Mouse (Mus musculus): ENCODE data around the gene Asah2.
"Not testable (repeated sequence)": the region's sequence is repeated elsewhere in the genome, so short reads cannot be mapped to it uniquely, and the experiment has no call there.

Gene Asah2

DNA sequence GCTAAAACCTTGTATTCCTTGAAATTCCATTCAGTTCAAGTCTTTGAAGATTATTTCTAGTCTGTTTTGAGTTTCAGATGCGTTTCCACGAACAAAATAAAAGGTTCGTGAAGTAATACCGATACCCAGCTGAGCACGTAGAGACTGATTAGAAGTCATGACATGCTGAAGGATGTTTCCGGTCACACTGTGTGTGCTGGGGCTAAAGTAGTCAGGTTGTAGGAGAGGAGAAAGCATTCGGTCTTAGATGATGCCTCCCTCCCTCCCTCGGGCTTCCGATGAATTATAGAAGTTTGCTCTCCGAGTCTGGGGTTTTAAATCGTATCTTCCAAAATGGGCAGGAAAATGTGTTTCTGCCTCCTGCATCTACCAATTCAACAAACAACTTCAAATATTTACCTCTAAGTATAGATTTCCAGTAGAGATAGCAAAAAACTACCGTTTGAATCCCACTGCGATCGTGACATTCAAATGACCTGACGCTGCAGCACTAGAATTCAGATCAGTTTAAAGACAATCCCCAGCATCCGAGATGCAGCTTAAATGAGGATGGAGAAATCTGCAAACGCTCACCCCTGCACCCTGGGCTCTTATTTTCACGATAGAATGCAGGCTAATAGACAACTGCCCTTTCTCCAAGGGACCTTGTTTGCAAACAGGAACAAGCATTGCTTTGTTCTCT is 5.6 kb downstream of the Asah2 start:
- DNase-seq: no peak

DNA sequence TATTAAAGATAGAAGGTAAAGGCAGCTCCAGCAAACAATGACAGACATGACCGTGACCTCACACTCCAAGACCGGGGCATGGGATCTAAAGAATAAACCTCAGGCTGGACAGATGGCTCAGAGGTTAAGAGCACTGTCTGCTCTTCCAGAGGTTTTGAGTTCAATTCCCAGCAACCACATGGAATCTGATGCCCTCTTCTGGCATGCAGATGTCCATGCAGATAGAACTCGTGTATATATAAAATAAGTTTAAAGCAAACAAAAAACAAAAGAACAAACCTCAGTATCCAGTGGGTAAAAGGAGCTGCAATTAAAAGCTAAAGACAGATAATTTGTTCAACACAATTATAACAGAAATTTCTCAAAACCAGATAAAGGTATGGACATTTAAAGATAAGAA is 9.4 kb downstream of the Asah2 start:
- no peak for DNase-seq

DNA sequence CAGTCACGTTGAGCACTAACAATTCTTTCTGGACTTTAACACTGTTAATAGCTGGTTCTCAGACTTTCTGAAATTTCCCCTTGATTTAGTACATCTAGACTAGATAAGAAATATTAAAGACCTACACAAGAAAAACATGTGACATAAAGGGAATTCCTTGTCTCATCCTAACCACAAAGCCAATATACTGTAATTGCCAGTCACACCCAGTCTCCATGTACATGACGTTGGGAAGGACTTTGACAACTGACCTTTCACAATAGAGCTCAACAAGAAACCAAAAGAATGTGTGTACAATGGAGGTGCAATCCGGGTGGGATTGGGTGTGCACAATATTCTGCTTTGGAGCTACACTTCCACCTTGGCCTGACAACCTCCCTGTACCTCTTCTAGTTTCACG is 15.7 kb downstream of the Asah2 start:
- DNase-seq: no peak

DNA sequence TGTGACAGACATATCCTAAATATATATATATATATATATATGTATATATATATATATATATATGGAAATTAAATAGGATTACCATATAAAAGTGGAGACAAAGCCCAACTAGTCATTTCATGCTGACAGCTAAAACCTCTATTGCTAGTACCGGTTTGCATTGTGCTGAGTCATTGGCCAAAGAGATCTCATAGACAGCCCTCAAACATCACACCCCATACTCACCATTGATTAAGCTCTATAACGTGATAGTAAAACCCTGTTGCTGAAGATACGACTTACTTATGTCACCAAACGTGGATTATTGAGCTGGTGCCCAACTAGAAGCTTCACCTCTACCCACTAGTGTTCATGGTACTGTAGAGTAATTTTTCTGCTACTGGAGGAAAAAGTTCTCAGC is 17.2 kb downstream of the Asah2 start:
- no peak for DNase-seq

DNA sequence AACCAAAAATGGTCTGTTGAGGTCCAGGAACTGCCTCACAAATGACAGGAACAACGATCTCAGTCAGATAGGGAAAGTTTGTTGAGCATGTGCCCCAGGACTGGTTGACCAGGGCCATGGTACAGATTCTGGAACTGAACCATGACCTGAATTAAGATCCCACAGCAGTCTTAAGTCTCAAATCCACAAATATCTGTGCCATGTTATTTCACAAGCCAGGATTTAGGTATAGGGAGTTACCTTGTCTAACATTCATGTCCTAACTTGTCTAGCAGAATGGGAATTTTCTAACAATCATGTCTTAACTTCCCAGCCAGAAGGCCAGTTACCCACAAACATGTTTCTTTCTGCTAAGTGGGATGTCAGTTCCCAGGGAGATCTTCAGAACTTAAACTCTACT is 19.4 kb downstream of the Asah2 start:
- no peak for DNase-seq

DNA sequence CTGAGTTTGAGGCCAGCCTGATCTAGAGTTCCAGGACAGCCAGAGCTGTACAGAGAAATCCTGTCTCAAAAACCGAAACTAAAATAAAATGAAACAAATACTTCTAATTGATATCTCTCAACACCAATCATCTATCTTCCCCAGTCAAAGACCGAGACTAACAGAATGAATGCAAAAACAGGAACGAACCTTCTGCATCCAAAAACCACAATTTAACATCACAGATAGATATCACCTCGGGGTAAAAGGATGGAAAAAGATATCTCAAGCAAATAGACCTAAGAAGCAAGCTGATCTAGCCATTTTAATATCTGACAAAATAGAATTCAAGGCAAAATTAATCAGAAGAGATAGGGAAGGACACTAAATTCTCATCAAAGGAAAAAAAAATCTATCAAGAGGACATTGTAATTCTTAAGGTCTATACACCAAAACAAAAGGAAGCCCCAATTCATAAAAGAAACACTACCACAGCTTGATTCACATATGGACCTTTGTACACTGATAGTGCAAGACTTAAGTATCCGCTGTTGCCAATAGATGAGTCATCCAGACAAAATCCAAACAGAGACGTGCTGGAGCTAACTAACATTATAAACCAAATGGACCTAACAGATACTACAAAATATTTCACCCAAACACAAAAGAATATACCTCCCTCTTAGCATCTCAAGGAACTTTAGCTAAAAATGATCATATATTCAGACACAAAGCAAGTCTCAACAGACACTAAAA is 20.1 kb downstream of the Asah2 start:
- no peak for DNase-seq

DNA sequence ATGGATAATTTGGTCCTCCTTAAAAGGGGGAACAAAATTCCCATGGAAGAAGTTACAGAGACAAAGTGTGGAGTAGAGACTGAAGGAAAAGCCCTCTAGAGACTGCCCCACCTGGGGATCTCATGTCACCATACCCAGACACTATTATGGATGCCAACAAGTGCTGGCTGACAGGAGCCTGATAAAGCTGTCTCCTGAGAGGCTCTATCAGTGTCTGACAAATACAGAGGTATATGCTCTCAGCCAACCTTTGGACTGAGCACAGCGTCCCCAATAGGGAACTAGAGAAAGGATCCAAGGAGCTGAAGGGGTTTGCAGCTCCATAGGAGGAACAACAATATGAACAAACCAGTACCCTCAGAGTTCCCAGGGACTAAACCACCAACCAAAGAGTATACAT is 23.2 kb downstream of the Asah2 start:
- not testable (repeated sequence) for DNase-seq

DNA sequence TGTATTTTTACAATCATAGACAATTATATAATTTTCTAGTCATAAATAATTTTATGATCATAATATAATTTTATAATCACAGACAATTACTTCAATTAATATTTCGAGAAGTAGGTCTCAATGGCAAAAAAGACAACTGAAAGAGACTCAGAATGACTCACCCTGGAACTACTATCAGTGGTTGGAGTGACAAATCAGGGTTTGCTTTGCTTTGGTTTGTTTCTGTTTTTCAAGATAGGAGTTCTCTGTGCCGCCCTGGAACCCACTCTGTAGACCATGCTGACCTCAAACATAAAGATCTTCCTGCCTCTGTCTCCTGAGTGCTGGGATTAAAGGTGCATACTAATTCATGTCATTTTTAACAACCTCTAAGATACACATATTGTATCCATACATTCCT is 37.7 kb downstream of the Asah2 start:
- DNase-seq: no peak

DNA sequence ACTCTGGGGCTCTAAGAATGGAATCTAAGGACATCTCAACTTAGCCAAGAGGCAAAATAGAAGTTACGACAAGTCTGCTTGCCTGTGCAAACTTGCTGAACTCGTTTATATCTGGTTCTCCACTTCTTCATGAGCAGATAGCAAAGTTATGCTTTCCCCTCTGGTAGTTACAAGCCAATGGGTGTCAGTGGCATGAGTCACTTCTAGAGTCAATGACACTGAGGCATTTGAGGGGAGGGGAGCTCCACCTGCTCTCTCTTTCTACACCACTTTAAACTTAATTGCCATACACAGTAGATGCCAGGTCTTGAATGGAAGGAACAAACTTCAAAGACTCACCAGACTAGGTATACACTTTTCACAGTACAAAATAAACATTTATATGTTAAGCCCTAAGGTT is 38.4 kb downstream of the Asah2 start:
- no peak for DNase-seq

DNA sequence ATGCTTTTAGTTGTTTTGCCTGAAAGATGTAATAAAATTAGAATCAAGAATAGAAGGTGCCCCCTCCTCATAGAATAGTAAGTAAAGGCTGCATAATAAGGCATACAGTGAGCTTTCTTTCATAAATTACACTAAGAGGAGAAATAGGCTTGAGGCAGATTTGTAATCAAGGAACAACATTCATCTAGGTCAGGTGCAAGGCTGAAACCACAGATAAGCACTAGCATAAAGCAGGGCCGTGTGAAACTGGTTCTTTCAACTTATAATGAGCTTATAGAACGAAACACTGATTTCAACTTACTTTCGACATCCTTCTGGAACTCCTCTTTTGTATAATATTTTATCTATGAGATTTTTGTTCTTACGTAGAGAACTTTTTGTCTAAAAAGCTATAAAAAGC is 40.3 kb downstream of the Asah2 start:
- no peak for DNase-seq

DNA sequence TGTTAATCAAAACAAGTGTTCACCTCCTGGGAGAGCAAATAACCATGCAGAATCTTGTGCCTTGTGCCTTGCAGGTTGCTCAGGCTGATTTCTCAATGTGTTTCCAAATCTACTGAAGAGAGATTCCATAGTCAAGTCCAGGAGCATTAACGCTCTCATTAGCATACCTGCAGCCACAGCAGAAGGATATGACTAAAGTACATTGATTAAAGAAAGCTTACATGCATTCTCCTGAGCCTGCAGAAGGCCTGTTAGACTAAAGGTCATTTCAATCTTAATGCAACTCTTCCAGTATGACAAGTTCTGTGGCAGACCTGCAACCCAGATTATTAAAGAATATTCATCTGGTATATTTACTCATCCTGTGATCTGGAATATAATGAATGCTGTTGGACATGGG is 46.7 kb downstream of the Asah2 start:
- DNase-seq: no peak

DNA sequence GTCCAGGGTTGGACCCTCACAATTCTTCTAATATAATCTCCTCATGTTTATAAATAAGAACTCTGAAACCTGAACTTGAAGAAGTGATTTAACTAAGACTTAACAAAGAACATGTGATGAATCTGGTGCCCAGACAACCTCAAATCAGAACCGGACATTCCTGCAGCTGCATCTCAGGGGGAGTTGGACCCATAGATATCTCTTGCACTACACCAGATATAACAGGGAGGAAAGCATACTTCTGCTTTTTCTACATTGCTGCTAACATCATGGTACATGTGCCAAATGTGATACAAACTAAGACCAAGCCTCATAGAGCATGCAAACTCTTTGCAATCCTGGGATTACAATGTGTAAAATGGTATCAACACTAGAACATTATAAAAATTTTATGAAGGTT is 51.8 kb downstream of the Asah2 start:
- DNase-seq: no peak

DNA sequence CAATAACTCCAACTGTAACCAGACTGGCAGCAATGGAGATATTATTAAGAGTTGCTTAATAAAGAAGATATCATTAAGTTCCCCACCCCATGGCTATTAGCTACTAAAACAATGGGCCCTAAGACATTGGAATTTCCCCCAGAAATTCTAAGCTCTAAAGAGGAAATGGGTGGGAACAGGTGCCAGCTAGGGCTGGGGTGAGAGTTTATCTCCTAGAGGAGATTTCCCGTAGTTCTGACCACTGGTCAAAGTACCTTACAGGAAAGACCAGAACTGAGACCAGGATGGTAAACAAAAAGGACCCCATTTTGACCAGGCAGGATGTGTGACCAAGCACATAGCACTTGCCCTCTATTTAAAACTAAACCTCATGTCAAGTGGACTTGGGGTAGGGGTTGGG is 52.3 kb downstream of the Asah2 start:
- DNase-seq: no peak

DNA sequence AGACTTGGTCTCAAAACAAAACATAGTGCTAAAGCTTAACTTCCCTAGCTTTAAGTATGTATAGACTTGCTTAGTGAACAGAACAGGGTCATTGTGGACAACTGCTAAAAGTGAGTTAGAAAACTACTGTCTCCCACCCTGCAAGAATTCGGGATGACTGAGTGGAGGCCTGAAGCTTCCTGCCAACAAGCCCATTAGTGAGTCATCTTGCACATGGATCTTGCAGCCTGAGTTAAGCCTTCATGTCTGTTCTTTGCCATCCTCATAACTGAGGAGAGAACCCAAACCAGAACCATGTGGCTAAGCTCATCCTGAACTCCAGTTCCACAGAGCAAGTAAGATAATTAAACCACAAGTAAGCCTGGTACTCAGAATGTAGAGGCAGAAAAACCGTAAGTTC is 56.8 kb downstream of the Asah2 start:
- DNase-seq: no peak

DNA sequence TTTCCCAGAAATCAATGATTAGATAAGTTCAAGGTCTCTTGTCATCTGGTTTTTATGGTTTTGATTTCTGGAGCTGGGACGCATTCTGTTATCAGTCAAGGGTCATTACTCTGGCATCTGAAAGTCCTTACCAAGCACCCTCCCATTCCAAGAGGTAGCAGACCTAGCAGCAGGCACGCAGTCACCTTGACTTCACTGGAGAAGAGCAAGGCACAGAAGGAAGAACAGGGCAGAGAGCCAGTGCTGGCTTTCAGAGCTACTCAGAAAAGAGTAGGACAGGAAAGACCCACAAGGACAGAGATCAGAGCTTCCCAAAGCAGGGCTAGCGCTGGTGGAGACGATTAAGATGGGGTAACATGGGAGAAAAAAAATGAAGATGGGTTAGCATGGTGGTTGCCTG is 75.1 kb downstream of the Asah2 start:
- no peak for DNase-seq

DNA sequence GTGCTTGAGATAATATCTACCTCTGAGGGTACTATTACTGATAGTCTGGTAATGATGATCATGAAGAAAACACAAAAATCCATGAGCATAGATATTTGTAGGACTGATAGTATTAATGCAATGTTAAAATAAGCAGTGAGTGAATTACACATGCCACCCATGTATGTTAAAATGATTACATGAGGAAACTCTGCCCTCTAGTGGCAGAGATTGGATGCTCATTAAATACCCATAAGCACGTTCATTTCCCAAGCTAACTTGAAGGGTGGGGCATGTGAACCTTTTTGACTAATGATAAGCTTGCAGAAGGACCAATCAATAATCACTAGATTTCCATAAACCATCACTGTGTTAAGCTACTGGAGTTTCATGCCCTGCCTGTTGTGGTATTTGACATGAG is 77.6 kb downstream of the Asah2 start:
- DNase-seq: peak; percentile 47

DNA sequence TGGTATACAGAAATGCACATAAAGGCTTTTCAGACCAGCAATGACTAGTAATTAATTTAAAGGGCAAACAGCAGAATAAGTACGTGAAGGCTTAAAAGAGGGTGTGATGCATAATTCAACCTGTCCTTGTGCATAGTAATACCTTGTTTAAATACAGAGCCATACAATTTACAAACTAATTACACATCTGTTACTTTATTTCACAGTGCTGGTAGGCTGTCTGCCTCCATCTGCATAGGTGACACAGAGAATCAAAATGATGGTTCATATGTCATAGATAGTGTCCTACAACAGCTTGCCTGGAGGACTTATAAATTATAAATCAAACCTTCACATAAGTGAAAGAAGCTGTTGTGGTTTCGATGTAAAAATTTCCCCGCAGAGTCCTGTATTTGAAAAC is 82.6 kb downstream of the Asah2 start:
- no peak for DNase-seq

DNA sequence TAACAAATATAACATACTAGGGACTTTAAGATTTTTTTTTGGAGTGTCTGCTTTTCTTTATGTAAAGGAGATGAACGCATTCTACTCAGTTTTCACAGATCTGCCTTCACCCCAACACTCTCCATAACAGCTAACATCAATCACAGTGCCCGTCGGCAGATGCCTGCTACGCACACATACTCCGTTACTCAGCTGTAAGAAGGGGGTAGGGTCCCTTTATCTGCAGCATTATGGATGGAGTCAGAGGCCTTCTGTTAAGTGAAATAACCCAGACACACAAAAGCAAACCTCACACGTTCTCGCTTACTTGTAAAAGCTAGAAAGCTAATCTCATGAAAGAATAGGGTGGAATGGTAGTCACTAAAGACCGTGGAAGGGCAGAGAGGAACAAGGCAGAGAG is 88.3 kb downstream of the Asah2 start:
- no peak for DNase-seq

DNA sequence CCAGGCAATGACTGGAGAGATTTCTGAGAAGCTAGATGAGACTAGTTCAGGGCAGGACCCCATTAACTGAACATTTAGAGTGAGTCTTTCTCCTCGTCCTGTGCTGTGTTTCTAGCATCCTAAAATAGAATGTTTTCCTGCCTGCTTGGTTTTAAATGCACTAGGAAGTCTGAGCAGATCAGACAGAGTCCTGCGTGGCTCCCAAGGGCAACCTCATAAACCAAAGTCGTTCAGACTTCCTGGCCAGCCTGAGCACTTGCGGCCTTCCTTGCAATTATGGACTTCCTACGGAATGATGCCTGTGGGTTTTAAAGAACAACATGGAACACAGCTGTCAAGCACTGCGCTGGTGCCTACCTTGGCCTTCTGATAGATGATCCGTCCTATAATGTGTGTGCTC is 89.4 kb downstream of the Asah2 start:
- DNase-seq: no peak

DNA sequence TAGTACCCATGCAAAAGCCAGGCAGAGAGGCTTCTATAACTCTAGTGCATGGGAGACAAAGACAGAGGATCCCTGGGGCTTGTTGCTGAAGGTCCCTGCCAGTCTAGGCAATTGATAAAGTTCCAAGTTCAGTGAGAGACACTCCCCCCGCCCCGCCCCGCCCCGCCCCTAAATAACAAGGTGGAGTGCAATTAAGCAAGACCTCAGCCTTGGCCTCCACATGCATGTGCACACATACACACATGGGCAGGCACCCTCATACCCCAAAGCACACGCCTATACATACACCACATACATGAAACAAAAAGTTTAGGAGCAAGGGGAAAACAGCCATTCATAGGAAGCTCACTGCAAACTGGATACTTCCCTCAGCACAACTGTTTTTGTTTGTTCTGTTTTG is 90.0 kb downstream of the Asah2 start:
- no peak for DNase-seq

DNA sequence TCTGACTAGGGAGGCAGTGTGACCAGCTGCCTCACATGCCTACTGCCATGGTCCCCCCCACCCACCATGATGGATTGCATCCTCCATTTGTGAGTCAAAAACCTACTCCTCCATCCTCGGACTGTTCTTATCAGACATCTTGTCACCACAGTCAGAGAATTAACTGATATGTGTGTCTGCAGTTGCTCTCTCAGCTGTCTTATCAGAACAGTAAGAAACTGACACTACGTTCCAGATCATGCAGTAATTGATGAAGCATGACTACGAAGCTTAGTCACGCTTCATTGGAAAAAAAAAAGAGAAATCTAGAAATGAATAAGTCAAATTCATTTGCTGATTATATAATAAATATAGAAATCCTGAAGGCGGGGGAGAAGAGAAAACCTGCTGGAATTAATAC is 105.4 kb downstream of the Asah2 start:
- no peak for DNase-seq

DNA sequence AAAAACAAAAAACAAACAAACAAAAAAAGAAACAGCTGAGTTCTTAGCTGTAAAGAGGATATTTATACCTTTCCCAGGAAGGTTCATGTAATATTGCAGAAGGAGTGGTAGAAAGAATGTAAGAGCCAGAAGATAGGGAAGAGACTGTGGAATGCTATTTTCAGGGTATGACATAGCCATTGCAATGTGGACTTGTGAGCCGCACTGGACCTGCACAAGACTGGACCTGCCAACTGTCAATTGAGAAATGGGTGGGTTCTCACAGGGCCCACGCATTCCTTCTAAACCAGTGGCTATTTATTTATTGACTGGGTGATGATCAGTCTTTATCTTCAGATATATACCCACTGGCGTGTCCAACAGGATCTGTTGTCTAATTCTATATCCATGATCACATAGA is 111.1 kb downstream of the Asah2 start:
- no peak for DNase-seq

DNA sequence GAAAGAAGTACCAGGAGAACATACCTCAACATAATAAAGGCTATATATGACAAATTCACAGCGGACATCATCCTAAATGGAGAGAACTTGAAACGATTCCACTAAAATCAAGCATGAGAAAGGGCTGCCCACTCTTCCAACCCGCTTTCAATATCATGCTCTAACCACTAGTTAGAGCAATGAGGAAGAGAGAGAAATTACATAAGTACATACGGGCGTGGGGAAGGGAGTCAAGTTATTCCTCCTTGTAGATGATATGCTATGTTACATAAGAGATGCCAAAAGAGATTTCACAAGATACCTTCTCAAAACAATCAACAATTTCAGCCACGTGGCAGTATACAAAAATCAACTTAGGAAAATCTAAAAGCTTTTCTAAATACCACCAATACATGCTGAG is 117.0 kb downstream of the Asah2 start:
- DNase-seq: no peak

DNA sequence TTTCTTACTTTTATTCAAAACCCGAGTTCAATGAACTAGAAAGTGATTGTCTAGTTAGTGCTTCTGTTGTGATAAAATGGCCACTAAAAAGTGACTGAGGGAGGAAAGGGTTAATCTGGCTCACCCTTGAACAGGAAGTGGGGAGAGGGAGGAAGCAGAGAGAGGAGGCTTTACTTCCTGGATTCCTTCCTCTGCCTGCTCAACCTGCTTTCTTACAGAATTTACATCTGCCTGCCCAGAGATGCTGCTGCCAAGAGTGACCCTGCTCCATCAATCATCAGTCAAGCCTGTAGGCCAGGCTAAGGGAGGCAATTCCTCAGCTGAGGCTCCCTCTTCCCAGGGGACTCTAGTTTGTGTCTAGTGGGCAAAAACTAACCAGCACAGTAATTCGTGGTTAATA is 132.1 kb downstream of the Asah2 start:
- DNase-seq: no peak

DNA sequence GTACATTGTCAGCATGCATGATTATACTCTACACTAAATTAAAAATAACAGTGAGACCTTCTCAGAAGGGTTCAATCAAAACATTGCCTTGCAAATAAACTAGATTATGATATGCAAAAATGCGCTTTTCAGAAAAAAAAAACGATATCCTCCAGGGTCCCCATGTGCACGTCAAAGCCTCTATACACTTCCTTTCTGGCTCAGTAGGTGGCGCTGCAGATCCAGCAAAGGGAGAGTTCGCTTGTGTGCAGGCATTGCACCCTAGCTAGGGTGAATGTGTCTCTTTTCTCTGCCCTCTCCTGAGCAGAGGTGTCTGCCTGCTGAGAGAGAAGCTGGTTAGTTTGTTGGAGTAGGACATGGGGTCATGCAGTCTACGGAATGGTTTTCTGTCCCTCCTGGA is 136.0 kb downstream of the Asah2 start:
- peak; percentile 77 for DNase-seq

Measured in right cerebral cortex, adult 18-20 months (tissue).